Mouse (Mus musculus): Measurements from ENCODE around the gene Sh3bp5. TPM values are rescaled to one million over a fixed set of nuclear protein-coding genes. Genes with fewer than 3 reads are reported as not detected.

Sh3bp5 gene
- total RNA-seq, 2 experiments from 2014 or later, result 55.1 to 58.5 TPM

DNA sequence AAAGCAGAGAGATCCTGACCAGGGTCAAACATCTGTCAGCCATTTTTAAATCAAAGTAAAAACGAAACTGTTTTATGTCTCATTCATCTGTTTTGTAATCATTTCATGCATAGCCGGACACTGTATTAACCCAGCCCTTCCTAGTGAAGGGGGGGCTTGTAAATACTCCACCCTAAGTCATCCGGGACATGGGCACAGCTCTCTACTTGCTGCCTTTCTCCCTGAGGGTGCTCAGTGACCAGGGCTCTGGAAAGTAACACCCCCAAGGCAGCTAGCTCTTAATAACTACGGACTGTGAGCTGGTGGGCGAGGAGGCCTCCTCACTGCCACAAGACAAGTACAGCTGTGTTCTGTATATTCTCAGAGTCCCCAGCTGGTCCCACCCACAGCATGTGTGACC, 13.1 kb upstream of the Sh3bp5 start:
- Histone ChIP-seq H3K4me3 (no peak overlapping the region), H3K27ac (peak overlapping the region; percentile 53)
- TF ChIP-seq CTCF (IDR thresholded peaks at IDR 0.05), result no peak
- no peak for DNase-seq
- intact Hi-C loops (cut with DNase I), result loop anchor here (5.0 kb wide), 1 partner anchor 292 kb away; no protein-coding TSS in a partner anchor

DNA sequence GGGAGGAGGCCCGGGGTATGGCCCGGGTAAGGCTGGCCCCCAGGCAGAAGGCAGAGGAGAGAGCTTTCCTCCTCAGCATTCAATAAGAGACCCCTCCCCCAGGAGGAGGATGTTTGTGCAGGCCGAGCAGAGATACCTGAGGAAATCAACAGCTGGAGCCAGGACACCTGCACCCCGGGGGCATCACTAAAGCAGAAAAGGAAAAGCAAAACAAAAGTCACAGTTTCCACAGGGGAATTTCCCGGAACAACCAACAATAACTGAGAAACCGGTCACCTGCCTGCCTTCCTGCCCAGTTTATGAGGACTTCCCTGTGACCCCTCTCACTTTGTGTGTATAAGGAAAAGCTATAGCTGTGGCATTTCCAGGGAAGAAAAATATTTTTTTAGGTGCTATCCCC, 7.7 kb upstream of the Sh3bp5 start:
- TF ChIP-seq CTCF (IDR thresholded peaks at IDR 0.05), result no peak
- Histone ChIP-seq H3K27ac (peak overlapping the region; percentile 54), H3K4me3 (no peak overlapping the region)
- intact Hi-C loops (cut with DNase I), result no loop called here
- no peak for DNase-seq

DNA sequence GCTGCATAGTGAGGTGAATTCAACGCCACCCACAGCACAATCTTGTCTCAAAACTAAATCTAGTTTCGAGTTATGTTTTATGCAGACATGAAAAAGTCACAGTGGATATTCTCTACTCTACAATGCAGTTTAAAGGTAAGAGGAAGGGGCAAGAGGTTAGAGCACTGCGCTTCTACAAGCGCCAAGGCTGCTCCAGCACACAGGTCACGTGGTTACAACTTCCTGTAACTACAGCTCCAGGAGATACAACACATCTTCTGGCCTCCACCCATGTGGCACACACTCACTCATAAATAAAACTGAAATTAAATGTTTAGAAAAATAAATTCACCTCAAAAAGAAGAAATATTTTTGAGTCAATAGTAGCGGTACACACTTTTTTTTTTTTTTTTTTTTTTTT, 4.8 kb upstream of the Sh3bp5 start:
- H3K27ac ChIP-seq, result no peak overlapping the region
- intact Hi-C loops (cut with DNase I), result no loop called here
- no peak overlapping the region for H3K4me3 ChIP-seq
- DNase-seq, result no peak
- no peak for TF ChIP-seq CTCF (IDR thresholded peaks at IDR 0.05)

DNA sequence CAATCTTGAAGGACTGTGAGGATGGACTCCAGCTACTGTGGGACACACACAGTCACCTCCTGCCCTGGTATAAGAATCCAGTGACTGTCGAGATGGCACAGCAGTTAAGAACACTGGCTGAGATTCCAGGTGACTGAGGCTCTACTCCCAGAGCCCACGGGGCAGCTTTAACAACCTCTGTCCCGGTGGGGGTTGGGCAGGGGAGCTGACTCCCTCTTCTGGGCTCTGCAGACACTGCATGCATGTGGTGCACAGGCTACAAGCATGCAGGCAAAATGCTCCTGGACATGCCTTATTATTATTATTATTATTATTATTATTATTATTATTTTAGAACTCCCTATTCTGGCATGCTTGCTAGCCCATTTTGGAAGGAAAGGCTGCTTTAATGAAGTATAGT, 4.4 kb upstream of the Sh3bp5 start:
- TF ChIP-seq CTCF (IDR thresholded peaks at IDR 0.05), result peak; percentile 44
- intact Hi-C loops (cut with DNase I), result no loop called here
- DNase-seq, result peak; percentile 48
- Histone ChIP-seq H3K27ac (no peak overlapping the region), H3K4me3 (no peak overlapping the region)

DNA sequence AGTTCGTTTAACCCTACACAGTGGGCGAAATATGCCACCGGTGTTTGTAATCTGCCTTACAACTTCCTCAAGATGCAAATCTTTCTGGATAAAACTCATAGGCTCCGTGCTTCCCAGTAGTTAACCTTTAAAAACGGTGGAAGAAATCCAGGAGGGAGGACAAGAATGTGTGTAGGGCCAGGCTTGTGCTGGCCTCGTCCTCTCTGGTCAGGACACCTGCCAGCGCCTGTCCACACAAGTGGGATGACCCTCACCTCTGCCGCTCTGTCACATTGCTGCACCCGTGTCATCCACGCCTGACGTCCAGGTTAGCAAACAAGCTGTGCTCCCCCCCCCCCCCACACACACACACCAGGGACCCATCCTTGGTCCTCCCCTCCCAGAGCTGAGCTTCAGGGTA, 3.4 kb upstream of the Sh3bp5 start:
- DNase-seq, result peak; percentile 47
- H3K27ac ChIP-seq, result no peak overlapping the region
- no peak for TF ChIP-seq CTCF (IDR thresholded peaks at IDR 0.05)
- intact Hi-C loops (cut with DNase I), result no loop called here
- H3K4me3 ChIP-seq, result no peak overlapping the region

DNA sequence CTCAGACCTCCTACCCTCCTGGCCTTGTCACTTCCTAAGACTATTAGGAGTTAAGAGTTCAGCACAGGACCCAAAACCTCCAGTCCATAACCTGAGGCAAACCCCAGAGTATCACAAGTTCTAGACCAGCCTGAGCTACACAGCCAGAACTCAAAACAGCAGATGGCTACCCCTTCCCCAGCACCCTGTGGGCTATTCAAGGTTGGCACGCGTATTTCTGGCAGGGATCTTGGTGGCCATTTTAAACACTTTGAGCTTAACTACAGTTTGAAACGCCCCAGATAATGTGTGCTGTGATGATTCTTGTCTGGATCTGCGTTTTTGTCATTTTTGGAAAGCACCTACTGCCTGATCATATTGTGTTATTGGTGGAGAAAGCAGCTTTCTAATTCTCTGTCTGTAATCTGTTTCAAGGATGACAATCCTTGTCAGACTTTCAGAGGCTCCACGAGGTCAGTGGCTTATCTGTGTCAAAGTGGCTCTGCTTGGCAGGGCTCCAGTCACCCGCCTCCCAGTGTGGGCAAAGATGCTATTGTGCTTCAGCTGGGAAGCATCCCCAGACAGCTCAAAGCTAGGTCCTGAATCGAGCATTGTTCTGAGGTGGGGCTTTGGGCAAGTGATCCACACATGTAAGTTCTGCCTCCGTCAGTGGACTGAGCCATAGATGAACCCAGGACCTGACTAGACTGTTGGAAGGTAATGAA, 2.1 kb upstream of the Sh3bp5 start:
- H3K4me3 ChIP-seq, result no peak overlapping the region

DNA sequence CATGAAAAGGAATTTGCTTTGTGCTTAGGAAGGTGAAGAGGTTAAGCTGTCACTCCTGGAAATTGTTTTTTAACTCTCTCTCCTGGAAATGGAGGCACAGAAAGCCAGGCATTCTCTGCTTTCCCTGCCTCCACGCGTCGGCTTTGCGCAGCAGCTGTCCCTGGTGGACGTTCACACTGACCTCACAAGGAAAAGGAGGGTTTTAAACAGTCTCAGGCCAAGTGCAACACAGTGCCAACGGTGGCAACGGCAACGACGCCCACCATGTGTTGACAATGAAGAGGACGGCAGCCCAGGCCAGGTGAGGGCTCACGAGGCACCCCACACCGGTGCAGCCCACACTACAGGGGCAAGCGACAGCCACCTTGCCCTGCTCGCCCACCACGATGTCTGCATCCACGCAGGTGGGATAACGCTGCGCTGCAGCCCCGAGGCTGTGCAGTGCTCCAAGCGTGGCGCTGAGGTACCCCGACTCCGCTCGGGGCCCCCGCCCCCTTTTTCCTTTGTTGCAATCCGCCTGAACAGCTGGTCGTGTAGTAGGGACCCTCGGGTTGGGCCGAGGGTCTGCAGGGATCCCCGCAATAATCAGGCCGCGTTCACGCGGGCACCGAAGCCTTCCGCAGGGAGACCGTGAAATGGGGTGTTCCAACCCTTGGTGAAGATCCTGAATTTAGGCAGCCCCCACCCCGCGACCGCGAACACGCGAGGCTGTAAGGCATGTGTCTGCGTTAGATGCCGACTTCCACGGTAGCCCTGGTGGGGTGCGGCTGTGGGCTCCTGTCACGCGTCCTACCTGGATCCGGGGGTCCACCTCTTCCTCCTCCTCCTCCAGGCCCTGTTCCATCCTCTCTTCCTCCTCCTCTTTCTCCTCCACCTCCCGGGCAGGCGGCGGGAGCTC, 611 bp downstream of the Sh3bp5 start:
- Histone ChIP-seq H3K27ac (peak overlapping the region; percentile 96), H3K4me3 (peak overlapping the region; percentile 86)
- intact Hi-C loops (cut with DNase I), result no loop called here
- peak; percentile 29; the same call in 1 of the 2 replicates for TF ChIP-seq CTCF (IDR thresholded peaks at IDR 0.05)
- DNase-seq, result peak; percentile 60

More for the DNA sequence above, 2.1 kb upstream of the Sh3bp5 start:
- no peak for DNase-seq
- H3K27ac ChIP-seq, result no peak overlapping the region
- intact Hi-C loops (cut with DNase I), result no loop called here
- TF ChIP-seq CTCF (IDR thresholded peaks at IDR 0.05), result no peak

DNA sequence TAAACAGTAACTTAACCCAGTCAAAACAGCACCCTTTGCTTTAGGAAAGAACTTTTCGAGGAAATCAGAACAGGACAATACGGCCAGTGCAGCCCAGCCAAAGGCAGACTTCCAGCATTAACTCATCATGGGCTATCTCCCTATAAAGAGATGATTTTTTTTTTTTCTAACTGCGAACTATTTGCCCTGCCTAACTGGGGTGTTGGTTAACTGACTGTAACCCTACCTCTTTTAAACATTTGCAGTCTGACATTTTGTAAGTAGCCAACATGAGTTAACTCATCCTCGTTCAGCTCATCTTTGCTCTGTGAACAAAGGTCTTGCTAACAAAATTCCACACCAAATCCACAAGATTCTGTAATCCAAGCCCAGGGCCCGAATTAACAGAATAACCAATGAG, 1.5 kb downstream of the Sh3bp5 start:
- Histone ChIP-seq H3K27ac (peak overlapping the region; percentile 96), H3K4me3 (peak overlapping the region; percentile 86)
- intact Hi-C loops (cut with DNase I), result no loop called here
- TF ChIP-seq CTCF (IDR thresholded peaks at IDR 0.05), result no peak
- DNase-seq, result no peak

DNA sequence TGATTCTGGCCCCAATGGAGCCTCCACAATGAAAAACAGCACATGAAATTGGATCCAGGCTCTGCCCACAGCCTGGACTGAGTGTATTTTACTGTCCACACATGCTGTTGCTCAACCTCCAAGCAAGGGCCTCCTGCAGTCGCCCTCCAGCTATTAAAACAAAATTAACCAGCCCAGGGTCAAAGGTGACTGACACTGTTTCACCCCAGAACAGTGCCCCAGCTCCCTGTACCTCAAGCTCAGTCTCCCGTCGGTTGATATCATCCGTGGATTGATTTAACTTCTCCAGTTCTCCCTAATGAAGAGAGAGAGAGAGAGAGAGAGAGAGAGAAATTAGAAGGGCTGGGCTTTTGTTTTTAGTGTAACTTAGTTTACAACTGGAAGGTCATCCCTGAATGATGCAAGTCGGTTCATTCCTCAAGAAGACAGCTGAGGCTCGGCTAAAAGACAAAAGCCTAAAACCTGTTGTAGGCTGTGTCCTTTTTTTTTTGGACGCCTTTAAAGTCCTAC, 2.0 kb downstream of the Sh3bp5 start:
- no peak for TF ChIP-seq CTCF (IDR thresholded peaks at IDR 0.05)
- DNase-seq, result peak; percentile 60
- intact Hi-C loops (cut with DNase I), result no loop called here
- Histone ChIP-seq H3K4me3 (peak overlapping the region; percentile 86), H3K27ac (peak overlapping the region; percentile 96)

DNA sequence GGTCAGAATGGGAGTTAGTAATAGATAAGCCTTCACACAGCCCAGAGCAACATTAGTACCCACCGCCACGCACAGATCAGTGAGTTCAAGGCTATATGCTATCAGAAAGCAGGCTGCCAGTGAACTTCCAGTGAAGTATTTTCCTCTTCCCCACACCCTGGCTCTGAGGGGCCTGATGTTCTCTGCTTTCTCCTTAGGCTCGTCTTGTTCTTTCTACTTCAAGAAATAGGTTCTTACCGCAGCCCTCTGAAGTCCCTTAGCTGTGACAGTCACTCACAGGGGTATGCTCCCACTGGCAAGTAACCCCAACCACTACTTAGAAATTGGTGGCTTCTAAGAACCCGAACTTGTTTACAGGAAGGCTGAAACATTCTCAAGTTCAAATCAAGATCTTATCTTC, 2.8 kb downstream of the Sh3bp5 start:
- no peak for DNase-seq
- intact Hi-C loops (cut with DNase I), result no loop called here
- H3K4me3 ChIP-seq, result peak overlapping the region; percentile 86
- peak overlapping the region; percentile 96 for H3K27ac ChIP-seq
- TF ChIP-seq CTCF (IDR thresholded peaks at IDR 0.05), result no peak

DNA sequence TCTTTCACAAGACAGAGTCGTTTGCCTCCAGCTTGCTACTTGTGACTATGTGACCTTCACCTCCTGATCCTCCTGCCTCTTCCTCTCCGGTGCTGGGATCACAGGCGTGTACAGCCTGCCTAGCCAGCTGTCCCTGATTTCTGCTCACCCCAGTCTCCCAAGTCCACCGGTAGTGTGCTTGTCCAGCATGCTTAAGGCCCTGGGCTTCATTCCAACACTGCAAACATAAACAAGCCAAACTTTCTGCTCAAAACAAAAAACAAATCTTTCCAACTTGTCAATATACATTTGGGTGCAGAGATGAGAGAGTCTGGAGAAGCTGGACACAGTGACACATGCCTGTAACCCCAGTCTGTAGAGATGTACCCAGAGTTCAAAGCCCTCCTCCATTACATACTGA, 3.5 kb downstream of the Sh3bp5 start:
- peak overlapping the region; percentile 96 for H3K27ac ChIP-seq
- no peak for TF ChIP-seq CTCF (IDR thresholded peaks at IDR 0.05)
- DNase-seq, result no peak
- intact Hi-C loops (cut with DNase I), result no loop called here
- H3K4me3 ChIP-seq, result peak overlapping the region; percentile 86

DNA sequence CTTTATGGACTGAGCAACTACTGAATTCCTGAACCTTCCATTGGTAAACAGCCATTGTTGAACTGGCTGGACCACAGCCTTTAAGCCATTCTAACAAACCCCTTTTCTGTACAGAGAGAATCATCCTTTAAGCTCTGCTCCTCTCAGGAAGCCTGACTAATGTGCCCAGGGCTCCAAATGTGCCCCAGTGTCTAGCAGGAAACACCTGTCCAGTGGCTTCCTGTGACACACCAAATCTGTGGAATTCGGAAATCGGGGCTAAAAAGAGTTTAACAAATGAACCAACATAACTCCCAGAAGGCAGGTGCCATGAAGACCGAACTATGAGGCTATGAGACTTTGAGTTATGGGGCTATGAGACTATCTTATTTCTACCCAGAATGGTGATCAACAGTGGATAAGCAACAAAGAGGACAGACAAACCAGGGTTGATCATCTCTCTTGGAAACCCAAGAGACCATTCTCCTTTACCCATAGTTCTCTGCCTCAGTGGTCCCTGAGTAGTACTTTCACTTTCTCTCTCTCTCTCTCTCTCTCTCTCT, 4.0 kb downstream of the Sh3bp5 start:
- peak overlapping the region; percentile 96 for H3K27ac ChIP-seq

DNA sequence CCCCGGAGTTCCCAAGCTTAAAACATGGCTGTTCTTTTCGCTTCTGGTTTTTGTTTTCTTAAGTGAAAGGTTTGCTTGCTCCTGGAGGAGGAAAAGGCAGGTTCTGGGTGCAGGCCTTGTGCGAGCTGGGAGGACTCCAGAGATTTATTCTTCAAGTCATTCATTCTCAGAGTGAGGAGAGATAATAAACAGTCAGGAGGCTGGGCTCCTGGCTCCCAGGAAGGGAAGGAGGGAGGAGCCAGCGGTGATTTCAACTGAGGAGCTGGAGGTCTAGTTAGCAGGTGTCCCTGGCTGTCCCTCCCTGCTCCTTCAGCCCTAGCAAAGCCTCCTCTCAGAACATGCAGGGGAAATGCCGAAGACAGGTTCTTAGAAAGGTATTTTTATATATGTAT, 6.9 kb downstream of the Sh3bp5 start:
- H3K27ac ChIP-seq, result peak overlapping the region; percentile 82
- intact Hi-C loops (cut with DNase I), result loop anchor here (2.0 kb wide), 1 partner anchor 14 kb away; no protein-coding TSS in a partner anchor
- no peak for TF ChIP-seq CTCF (IDR thresholded peaks at IDR 0.05)
- DNase-seq, result no peak
- H3K4me3 ChIP-seq, result peak overlapping the region; percentile 29

More for the DNA sequence above, 4.0 kb downstream of the Sh3bp5 start:
- TF ChIP-seq CTCF (IDR thresholded peaks at IDR 0.05), result no peak
- intact Hi-C loops (cut with DNase I), result no loop called here
- H3K4me3 ChIP-seq, result peak overlapping the region; percentile 86
- no peak for DNase-seq
